Mouse (Mus musculus) hindbrain, postnatal 0 days (tissue): ENCODE data around the gene Prkg2. TPM values are rescaled to one million over a fixed set of nuclear protein-coding genes. Genes with fewer than 3 reads are reported as not detected.

Experiments used
- ATAC-seq: fragments of 200-750 bp; cut with Nextera tagmentation; 2 replicates; pipeline ENCODE4 v1.8.0; 2017; ENCODE audit warnings: mild to moderate bottlenecking, moderate TSS enrichment, moderate library complexity
- DNase-seq: peaks from one replicate; pipeline ENCODE4 v3.0.0-alpha.2; 2015; ENCODE audit warnings: low spot score
- H3K27ac ChIP-seq: fragments of 300-500 bp; sonication (generic); 2 replicates; pipeline ENCODE4 v1.5.1; 2014; ENCODE audit warnings: mild to moderate bottlenecking
- H3K27me3 ChIP-seq: fragments of 300-500 bp; sonication (generic); 2 replicates; pipeline ENCODE4 v1.6.1; 2014; ENCODE audit warnings: low read length, mixed read lengths; ENCODE audit not compliant: insufficient read depth
- H3K36me3 ChIP-seq: fragments of 300-500 bp; sonication (generic); 2 replicates; pipeline ENCODE4 v1.6.1; 2014; ENCODE audit warnings: low read length, mixed read lengths; ENCODE audit not compliant: insufficient read depth
- H3K4me1 ChIP-seq: fragments of 300-500 bp; sonication (generic); 2 replicates; pipeline ENCODE4 v1.6.1; 2014; ENCODE audit warnings: antibody characterized with exemption, low read length, mixed read lengths; ENCODE audit not compliant: insufficient read depth
- H3K4me2 ChIP-seq: fragments of 300-500 bp; sonication (generic); 2 replicates; pipeline ENCODE4 v1.6.1; 2014; ENCODE audit warnings: low read depth, mild to moderate bottlenecking, low read length, moderate library complexity, mixed read lengths
- H3K4me3 ChIP-seq: fragments of 300-500 bp; sonication (generic); 2 replicates; pipeline ENCODE4 v1.5.1; 2014; ENCODE audit warnings: low read length
- H3K9ac ChIP-seq: fragments of 300-500 bp; sonication (generic); replicated peaks from 2 replicates; pipeline ENCODE4 v1.6.1; 2014; ENCODE audit warnings: mild to moderate bottlenecking, low read length, moderate library complexity, mixed read lengths
- H3K9me3 ChIP-seq: fragments of 300-500 bp; sonication (generic); 2 replicates; pipeline ENCODE4 v1.6.1; 2016; ENCODE audit warnings: low read length, mixed read lengths
- CTCF ChIP-seq: IDR thresholded peaks from 2 replicates; pipeline ENCODE4 v1.5.1; 2016; ENCODE audit warnings: antibody characterized with exemption, control low read depth, low read depth
- WGBS: fragments of 180-500 bp; shearing (Covaris S2); extraction: QIAGEN DNeasy Blood & Tissue Kit; methylation state at CpG from one replicate; pipeline ENCODE4 v1.1.7; 2014; 5-methylcytosine and 5-hydroxymethylcytosine counted together
- polyA plus RNA-seq: library from polyadenylated mRNA; unstranded; fragments of >200 nt; fragmentation: Nextera tagmentation; extraction: Ambion mirVana; gene quantifications from 2 replicates; pipeline ENCODE4 v1.2.1, GENCODE M21; 2015
- total RNA-seq: library from RNA; depleted of rRNA; stranded (reverse); fragments of >200 nt; gene quantifications from 2 replicates; pipeline ENCODE4 v1.2.3, GENCODE M21; 2014

Prkg2 gene
- total and polyA plus RNA-seq, 2 experiments from 2014 or later, result 1.6 to 1.7 TPM

- no peak for TF ChIP-seq CTCF
- no peak overlapping the region for H3K4me2 ChIP-seq
- no peak overlapping the region for H3K4me3 ChIP-seq
- no peaks in the 10 kb centered on the region for H3K4me1 ChIP-seq
- H3K36me3 ChIP-seq, result no peaks in the 10 kb centered on the region
- no peak overlapping the region for H3K9ac ChIP-seq
- H3K27me3 ChIP-seq, result no peaks in the 10 kb centered on the region
- ATAC-seq (no peak), DNase-seq (no peak)
- H3K27ac ChIP-seq, result no peak overlapping the region
- WGBS, result 24% methylated on average over 4 of the region's 4 CpGs
- no peaks in the 10 kb centered on the region for H3K9me3 ChIP-seq
These were observed 41.4 kb downstream of the Prkg2 start for GRCm38 (mm10) chr5:98995767-98996166.

- Histone ChIP-seq H3K4me1 (no peaks in the 10 kb centered on the region), H3K27ac (no peak overlapping the region), H3K9me3 (no peaks in the 10 kb centered on the region), H3K27me3 (no peaks in the 10 kb centered on the region), H3K4me2 (no peak overlapping the region), H3K4me3 (no peak overlapping the region), H3K9ac (no peak overlapping the region), H3K36me3 (no peaks in the 10 kb centered on the region)
- 89% methylated on average over 4 of the region's 4 CpGs for WGBS
- TF ChIP-seq CTCF, result no peak
- no peak for DNase-seq
- ATAC-seq, result no peak
These were observed 45.6 kb downstream of the Prkg2 start for GRCm38 (mm10) chr5:98991600-98991999.

GRCm38 (mm10) chr5:98987634-98988033 is 49.5 kb downstream of the Prkg2 start:
- TF ChIP-seq CTCF, result no peak

GRCm38 (mm10) chr5:98987116-98987515 is 50.0 kb downstream of the Prkg2 start:
- 69% methylated on average over 3 of the region's 3 CpGs for WGBS
- ATAC-seq (no peak), DNase-seq (no peak)
- no peak overlapping the region for H3K27ac ChIP-seq
- no peaks in the 10 kb centered on the region for H3K4me1 ChIP-seq
- H3K36me3 ChIP-seq, result no peaks in the 10 kb centered on the region
- H3K4me3 ChIP-seq, result no peak overlapping the region
- H3K4me2 ChIP-seq, result no peak overlapping the region
- TF ChIP-seq CTCF, result no peak
- no peak overlapping the region for H3K9ac ChIP-seq
- H3K9me3 ChIP-seq, result no peaks in the 10 kb centered on the region
- no peaks in the 10 kb centered on the region for H3K27me3 ChIP-seq

More at GRCm38 (mm10) chr5:98987634-98988033, 49.5 kb downstream of the Prkg2 start:
- no peaks in the 10 kb centered on the region for H3K9me3 ChIP-seq
- no peaks in the 10 kb centered on the region for H3K27me3 ChIP-seq
- no peaks in the 10 kb centered on the region for H3K4me1 ChIP-seq
- H3K4me3 ChIP-seq, result no peak overlapping the region
- no peak overlapping the region for H3K27ac ChIP-seq
- no peak for DNase-seq
- ATAC-seq, result no peak
- no peaks in the 10 kb centered on the region for H3K36me3 ChIP-seq
- no peak overlapping the region for H3K9ac ChIP-seq
- H3K4me2 ChIP-seq, result no peak overlapping the region
- 13% methylated on average over 1 of the region's 1 CpGs for WGBS

GRCm38 (mm10) chr5:98986459-98986858 is 50.7 kb downstream of the Prkg2 start:
- Histone ChIP-seq H3K9ac (no peak overlapping the region), H3K27ac (no peak overlapping the region), H3K27me3 (no peaks in the 10 kb centered on the region), H3K4me2 (no peak overlapping the region), H3K4me1 (no peaks in the 10 kb centered on the region), H3K4me3 (no peak overlapping the region), H3K36me3 (no peaks in the 10 kb centered on the region), H3K9me3 (no peaks in the 10 kb centered on the region)
- no peak for ATAC-seq
- no peak for DNase-seq
- no peak for TF ChIP-seq CTCF
- 26% methylated on average over 4 of the region's 4 CpGs for WGBS

- WGBS, result 44% methylated on average over 4 of the region's 4 CpGs
- no peak for TF ChIP-seq CTCF
- no peaks in the 10 kb centered on the region for H3K36me3 ChIP-seq
- H3K9me3 ChIP-seq, result no peaks in the 10 kb centered on the region
- no peak for ATAC-seq
- H3K4me1 ChIP-seq, result no peaks in the 10 kb centered on the region
- H3K9ac ChIP-seq, result no peak overlapping the region
- H3K4me3 ChIP-seq, result no peak overlapping the region
- H3K4me2 ChIP-seq, result no peak overlapping the region
- no peak overlapping the region for H3K27ac ChIP-seq
- H3K27me3 ChIP-seq, result no peaks in the 10 kb centered on the region
- DNase-seq, result no peak
These were observed 51.1 kb downstream of the Prkg2 start for GRCm38 (mm10) chr5:98986011-98986410.

GRCm38 (mm10) chr5:98985077-98985476 is 52.1 kb downstream of the Prkg2 start:
- H3K27ac ChIP-seq, result no peak overlapping the region
- no peaks in the 10 kb centered on the region for H3K9me3 ChIP-seq
- H3K4me1 ChIP-seq, result no peaks in the 10 kb centered on the region
- 67% methylated on average over 3 of the region's 3 CpGs for WGBS
- H3K27me3 ChIP-seq, result no peaks in the 10 kb centered on the region
- no peak overlapping the region for H3K9ac ChIP-seq
- ATAC-seq (no peak), DNase-seq (no peak)
- no peak overlapping the region for H3K4me2 ChIP-seq
- H3K4me3 ChIP-seq, result no peak overlapping the region
- no peak for TF ChIP-seq CTCF
- no peaks in the 10 kb centered on the region for H3K36me3 ChIP-seq
